Mouse (Mus musculus) midbrain, embryonic 15.5 days (tissue): ENCODE data around the gene Csrp1. TPM values are rescaled to one million over a fixed set of nuclear protein-coding genes. Genes with fewer than 3 reads are reported as not detected.

Experiments used
- ATAC-seq: fragments of 200-750 bp; cut with Nextera tagmentation; replicated peaks from 2 replicates; pipeline ENCODE4 v1.8.0; 2017; ENCODE audit warnings: moderate TSS enrichment
- H3K27ac ChIP-seq: fragments of 300-500 bp; sonication (generic); 2 replicates; pipeline ENCODE4 v1.5.1; 2015; ENCODE audit warnings: mild to moderate bottlenecking, inconsistent platforms
- H3K27me3 ChIP-seq: fragments of 300-500 bp; sonication (generic); replicated peaks from 2 replicates; pipeline ENCODE4 v1.6.1; 2015; ENCODE audit warnings: inconsistent platforms
- H3K36me3 ChIP-seq: fragments of 300-500 bp; sonication (generic); replicated peaks from 2 replicates; pipeline ENCODE4 v1.6.1; 2015; ENCODE audit warnings: inconsistent platforms
- H3K4me1 ChIP-seq: fragments of 300-500 bp; sonication (generic); 2 replicates; pipeline ENCODE4 v1.6.1; 2015; ENCODE audit warnings: inconsistent platforms
- H3K4me2 ChIP-seq: fragments of 300-500 bp; sonication (generic); 2 replicates; pipeline ENCODE4 v1.6.1; 2015; ENCODE audit warnings: inconsistent platforms, mild to moderate bottlenecking, moderate library complexity
- H3K4me3 ChIP-seq: fragments of 300-500 bp; sonication (generic); 2 replicates; pipeline ENCODE4 v1.5.1; 2015; ENCODE audit warnings: mild to moderate bottlenecking, inconsistent platforms
- H3K9ac ChIP-seq: fragments of 300-500 bp; sonication (generic); 2 replicates; pipeline ENCODE4 v1.6.1; 2015; ENCODE audit warnings: mild to moderate bottlenecking, inconsistent platforms
- H3K9me3 ChIP-seq: fragments of 300-500 bp; sonication (generic); 2 replicates; pipeline ENCODE4 v1.6.1; 2016; ENCODE audit warnings: inconsistent platforms
- WGBS: fragments of 180-500 bp; shearing (Covaris S2); methylation state at CpG from one replicate; pipeline ENCODE4 v1.1.7; 2015; ENCODE audit warnings: mixed read lengths; 5-methylcytosine and 5-hydroxymethylcytosine counted together
- polyA plus RNA-seq: library from polyadenylated mRNA; unstranded; fragments of >200 nt; fragmentation: Nextera tagmentation; extraction: Ambion mirVana; gene quantifications from 2 replicates; pipeline ENCODE4 v1.2.1, GENCODE M21; 2015

Csrp1 gene
- polyA plus RNA-seq, 1 experiment from 2014 or later: 13.9 TPM

DNA sequence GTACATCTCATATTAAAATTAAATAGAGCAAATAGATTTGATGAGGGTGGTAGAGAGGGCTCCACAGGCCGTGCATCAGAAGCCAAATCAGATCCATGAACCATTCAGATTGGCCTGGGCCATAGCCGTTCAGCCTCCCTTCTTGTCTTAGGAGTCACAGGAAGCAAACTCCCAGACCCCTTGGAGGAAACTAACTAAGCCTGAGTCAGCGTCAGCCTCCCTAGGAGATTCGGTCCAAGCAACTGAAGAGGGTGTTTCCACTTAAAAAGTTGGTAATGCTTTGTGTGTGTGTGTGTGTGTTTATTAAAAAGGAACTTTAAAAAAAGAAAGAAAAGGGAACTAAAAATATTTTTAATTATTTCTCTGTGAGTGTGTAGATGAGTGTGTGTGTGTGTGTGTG, 35.0 kb upstream of the Csrp1 start:
- no peak for ATAC-seq
- Histone ChIP-seq H3K27ac (no peak overlapping the region), H3K27me3 (peaks cover 20% of the 10 kb centered on the region), H3K36me3 (no peaks in the 10 kb centered on the region), H3K4me3 (no peak overlapping the region), H3K4me1 (peaks cover 21% of the 10 kb centered on the region), H3K9ac (no peak overlapping the region), H3K4me2 (no peak overlapping the region), H3K9me3 (no peaks in the 10 kb centered on the region)
- 47% methylated on average over 4 of the region's 4 CpGs for WGBS

DNA sequence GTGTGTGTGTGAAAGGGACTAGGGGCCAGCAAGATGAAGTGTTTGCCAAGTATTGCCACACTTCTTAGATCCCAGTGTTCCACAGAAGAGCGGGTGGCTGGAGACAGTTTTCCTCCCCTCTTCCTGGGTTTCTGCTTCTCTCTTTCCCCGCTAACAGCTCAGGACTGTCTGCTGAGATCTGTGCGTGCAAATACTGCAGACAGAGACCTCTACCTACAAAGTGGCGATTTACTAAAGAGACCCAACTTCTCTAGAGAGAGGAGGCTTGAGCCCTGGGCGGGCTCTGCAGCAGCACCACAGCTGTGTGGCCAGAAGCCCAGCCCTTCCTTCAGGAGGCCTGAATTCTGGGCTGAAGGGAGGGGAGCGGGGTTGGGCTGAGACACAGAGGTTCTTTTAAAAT, 34.5 kb upstream of the Csrp1 start:
- no peak overlapping the region for H3K4me2 ChIP-seq
- H3K27me3 ChIP-seq: peaks cover 20% of the 10 kb centered on the region
- H3K36me3 ChIP-seq: no peaks in the 10 kb centered on the region
- no peak overlapping the region for H3K4me3 ChIP-seq
- no peak overlapping the region for H3K9ac ChIP-seq
- peaks cover 21% of the 10 kb centered on the region for H3K4me1 ChIP-seq
- no peak for ATAC-seq
- WGBS: 51% methylated on average over 6 of the region's 6 CpGs
- no peak overlapping the region for H3K27ac ChIP-seq
- H3K9me3 ChIP-seq: no peaks in the 10 kb centered on the region

DNA sequence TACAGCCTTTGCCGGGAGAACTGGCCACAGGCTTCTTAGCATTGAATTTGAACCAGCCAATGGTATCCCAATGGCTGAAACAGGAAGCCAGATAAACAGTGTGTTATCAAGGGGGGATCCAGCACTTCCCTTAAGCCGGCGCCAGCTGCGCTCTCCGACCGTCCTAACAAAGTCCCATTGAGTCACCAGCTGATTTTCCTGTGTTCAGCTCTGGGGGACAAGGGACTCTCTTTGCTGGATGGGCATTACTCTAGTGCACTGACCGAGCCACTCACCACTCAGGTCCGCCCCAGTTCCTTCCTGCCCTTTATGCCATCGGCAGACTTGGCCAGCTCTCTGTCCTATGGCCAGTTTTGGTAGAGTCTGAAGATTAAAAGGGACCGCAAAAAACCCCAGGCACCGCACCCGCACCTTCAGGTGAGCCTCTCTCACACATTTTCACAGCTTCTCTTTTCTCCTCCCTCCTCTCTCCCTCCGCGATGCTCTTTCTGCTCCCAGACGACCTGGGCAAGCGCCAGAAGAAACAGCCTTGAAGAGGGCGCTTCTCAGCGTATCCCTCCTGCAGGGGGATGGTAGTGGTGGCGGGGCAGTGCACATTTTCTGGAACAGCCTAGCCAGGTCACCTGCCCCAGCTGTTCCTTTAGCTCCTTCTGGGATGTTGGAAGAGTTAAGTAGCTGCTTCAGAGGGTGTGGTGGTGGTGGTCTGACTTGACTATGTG, 32.9 kb upstream of the Csrp1 start:
- peaks cover 21% of the 10 kb centered on the region for H3K4me1 ChIP-seq
- peak overlapping the region; percentile 62 for H3K4me3 ChIP-seq
- H3K9ac ChIP-seq: peak overlapping the region; percentile 31
- ATAC-seq: peak; percentile 23; the same call in 1 of the 2 replicates
- H3K9me3 ChIP-seq: no peaks in the 10 kb centered on the region
- H3K4me2 ChIP-seq: peak overlapping the region; percentile 100
- no peaks in the 10 kb centered on the region for H3K36me3 ChIP-seq
- H3K27me3 ChIP-seq: peaks cover 20% of the 10 kb centered on the region
- H3K27ac ChIP-seq: peak overlapping the region; percentile 49
- WGBS: 0% methylated on average over 19 of the region's 19 CpGs

DNA sequence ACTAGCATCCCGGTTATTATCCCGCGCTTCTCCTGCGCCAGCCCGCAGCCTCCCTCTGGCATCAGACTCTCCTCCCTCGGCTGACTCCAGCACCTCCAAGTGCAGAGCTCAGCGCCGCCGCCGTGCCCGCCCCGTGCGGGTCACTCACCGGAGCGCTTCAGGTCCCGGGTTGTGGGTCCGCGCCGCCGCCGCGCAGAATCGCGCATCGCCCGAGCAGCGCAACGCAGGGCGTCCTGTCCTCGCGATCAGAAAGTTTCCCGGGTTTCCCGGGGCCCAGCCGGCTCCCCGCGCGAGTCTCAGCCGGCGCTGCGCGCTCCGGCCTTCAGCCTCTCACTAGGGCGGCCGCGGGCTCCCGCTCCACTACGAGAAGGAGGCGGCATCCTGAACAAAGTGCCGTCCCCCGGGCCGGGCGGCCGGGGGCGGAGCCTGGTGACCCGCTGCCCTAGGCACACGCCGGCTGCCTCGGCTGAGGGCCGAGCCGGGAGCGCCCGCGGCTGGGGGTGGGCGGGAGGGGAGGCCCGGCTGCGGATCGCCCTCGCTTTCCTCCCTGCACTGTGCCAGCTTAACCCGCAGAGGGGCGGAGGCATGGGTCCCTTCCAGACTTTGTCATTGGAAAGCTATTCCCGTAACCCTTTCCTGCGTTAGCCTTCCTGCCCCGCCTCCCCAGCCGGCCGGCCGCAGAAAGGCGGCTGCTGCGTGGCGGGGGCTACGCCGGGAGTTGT, 31.9 kb upstream of the Csrp1 start:
- Histone ChIP-seq H3K4me1 (peaks cover 21% of the 10 kb centered on the region), H3K27ac (peak overlapping the region; percentile 46), H3K9ac (peak overlapping the region; percentile 66), H3K4me3 (peak overlapping the region; percentile 62), H3K36me3 (no peaks in the 10 kb centered on the region), H3K4me2 (peak overlapping the region; percentile 100), H3K27me3 (peaks cover 20% of the 10 kb centered on the region), H3K9me3 (no peaks in the 10 kb centered on the region)
- ATAC-seq: peak; percentile 77
- under 1% methylated on average over 77 of the region's 81 CpGs for WGBS

GRCm38 (mm10) chr1:135688686-135689085, 31.2 kb upstream of the Csrp1 start:
- Histone ChIP-seq H3K4me2 (peak overlapping the region; percentile 100), H3K27ac (peak overlapping the region; percentile 12; the same call in 1 of the 2 replicates), H3K9ac (0 out of 2 replicates have a peak overlapping the region, but pooled peaks have one; percentile 66), H3K27me3 (peaks cover 20% of the 10 kb centered on the region), H3K4me3 (peak overlapping the region; percentile 62), H3K4me1 (peaks cover 21% of the 10 kb centered on the region), H3K36me3 (no peaks in the 10 kb centered on the region), H3K9me3 (no peaks in the 10 kb centered on the region)
- ATAC-seq: no peak
- 15% methylated on average over 6 of the region's 6 CpGs for WGBS

DNA sequence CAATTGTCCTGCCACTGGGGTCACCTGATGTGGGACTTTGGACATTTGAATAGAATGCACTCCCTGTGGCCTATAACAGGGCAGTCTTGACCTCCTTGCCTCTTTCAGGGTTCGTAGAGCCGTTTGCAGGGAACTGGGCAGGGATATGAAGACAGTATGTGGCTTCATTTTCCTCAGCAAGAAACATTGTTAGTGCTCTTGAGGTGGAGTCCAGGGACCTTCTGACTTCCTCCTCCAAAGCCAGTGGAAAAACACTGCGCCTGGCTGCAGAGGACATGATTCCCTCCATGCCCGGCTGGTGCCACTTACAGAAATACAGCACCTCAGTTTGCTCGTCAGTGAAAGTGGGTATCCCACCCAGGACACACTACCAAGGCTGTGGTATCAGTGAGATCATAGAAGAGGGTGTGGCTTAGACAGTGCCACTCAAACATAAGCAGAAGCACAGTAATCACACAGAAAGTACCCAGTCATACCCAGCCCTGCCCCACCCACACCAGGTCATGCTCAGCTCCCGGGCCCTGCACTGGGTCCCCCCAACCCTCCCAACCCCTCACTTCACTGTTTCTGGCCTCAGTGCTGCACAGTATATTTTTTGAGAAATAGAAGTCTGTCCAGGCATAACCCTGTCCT, 29.0 kb upstream of the Csrp1 start:
- Histone ChIP-seq H3K36me3 (no peaks in the 10 kb centered on the region), H3K27ac (no peak overlapping the region), H3K4me2 (no peak overlapping the region), H3K4me1 (peaks cover 21% of the 10 kb centered on the region), H3K27me3 (peaks cover 14% of the 10 kb centered on the region), H3K9me3 (no peaks in the 10 kb centered on the region), H3K4me3 (no peak overlapping the region), H3K9ac (no peak overlapping the region)
- WGBS: 73% methylated on average over 6 of the region's 6 CpGs
- no peak for ATAC-seq

DNA sequence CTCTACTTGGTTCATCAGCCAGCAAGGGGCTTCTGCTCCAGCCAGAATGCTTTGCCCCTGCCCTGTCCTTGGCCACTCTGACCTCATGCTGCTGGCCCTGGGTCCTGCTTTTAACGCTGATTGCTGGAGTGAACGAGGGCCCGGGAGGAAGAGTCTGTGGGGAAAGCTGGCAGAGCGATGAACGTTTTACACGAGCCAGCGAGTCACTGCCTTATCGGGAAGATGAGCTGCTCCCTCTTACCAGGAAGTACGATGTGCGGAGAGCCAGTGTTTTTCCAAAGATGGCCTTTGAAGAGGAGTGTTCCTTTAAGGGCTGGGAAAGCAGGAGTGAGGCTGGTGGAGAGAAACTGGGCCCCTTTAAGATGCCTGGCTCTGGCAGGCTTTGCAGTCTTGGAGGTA, 28.4 kb upstream of the Csrp1 start:
- Histone ChIP-seq H3K27ac (no peak overlapping the region), H3K4me3 (no peak overlapping the region), H3K27me3 (peaks cover 9% of the 10 kb centered on the region; the same call in 1 of the 2 replicates), H3K36me3 (no peaks in the 10 kb centered on the region), H3K4me1 (peaks cover 17% of the 10 kb centered on the region), H3K9me3 (no peaks in the 10 kb centered on the region), H3K4me2 (no peak overlapping the region), H3K9ac (no peak overlapping the region)
- WGBS: 60% methylated on average over 10 of the region's 10 CpGs
- ATAC-seq: no peak

- ATAC-seq: no peak
- Histone ChIP-seq H3K9ac (no peak overlapping the region), H3K27ac (no peak overlapping the region), H3K4me3 (no peak overlapping the region), H3K4me2 (no peak overlapping the region), H3K36me3 (no peaks in the 10 kb centered on the region), H3K9me3 (no peaks in the 10 kb centered on the region), H3K27me3 (no peaks in the 10 kb centered on the region; the same call in 1 of the 2 replicates), H3K4me1 (peaks cover 12% of the 10 kb centered on the region)
- 48% methylated on average over 11 of the region's 11 CpGs for WGBS
Measured at GRCm38 (mm10) chr1:135694181-135694580, 25.7 kb upstream of the Csrp1 start.

- 84% methylated on average over 4 of the region's 4 CpGs for WGBS
- no peaks in the 10 kb centered on the region for H3K27me3 ChIP-seq
- no peak overlapping the region for H3K4me2 ChIP-seq
- H3K4me3 ChIP-seq: no peak overlapping the region
- no peaks in the 10 kb centered on the region for H3K36me3 ChIP-seq
- no peak overlapping the region for H3K27ac ChIP-seq
- H3K4me1 ChIP-seq: peaks cover 20% of the 10 kb centered on the region
- H3K9me3 ChIP-seq: no peaks in the 10 kb centered on the region
- ATAC-seq: no peak
- H3K9ac ChIP-seq: no peak overlapping the region
Measured at GRCm38 (mm10) chr1:135697462-135697861, 22.4 kb upstream of the Csrp1 start.

GRCm38 (mm10) chr1:135698046-135698445, 21.8 kb upstream of the Csrp1 start:
- H3K9ac ChIP-seq: no peak overlapping the region
- no peak overlapping the region; the same call in 1 of the 2 replicates for H3K4me2 ChIP-seq
- no peaks in the 10 kb centered on the region for H3K36me3 ChIP-seq
- peaks cover 20% of the 10 kb centered on the region for H3K4me1 ChIP-seq
- H3K27me3 ChIP-seq: no peaks in the 10 kb centered on the region
- no peak overlapping the region for H3K27ac ChIP-seq
- H3K9me3 ChIP-seq: no peaks in the 10 kb centered on the region
- 26% methylated on average over 6 of the region's 6 CpGs for WGBS
- no peak overlapping the region for H3K4me3 ChIP-seq
- ATAC-seq: no peak

DNA sequence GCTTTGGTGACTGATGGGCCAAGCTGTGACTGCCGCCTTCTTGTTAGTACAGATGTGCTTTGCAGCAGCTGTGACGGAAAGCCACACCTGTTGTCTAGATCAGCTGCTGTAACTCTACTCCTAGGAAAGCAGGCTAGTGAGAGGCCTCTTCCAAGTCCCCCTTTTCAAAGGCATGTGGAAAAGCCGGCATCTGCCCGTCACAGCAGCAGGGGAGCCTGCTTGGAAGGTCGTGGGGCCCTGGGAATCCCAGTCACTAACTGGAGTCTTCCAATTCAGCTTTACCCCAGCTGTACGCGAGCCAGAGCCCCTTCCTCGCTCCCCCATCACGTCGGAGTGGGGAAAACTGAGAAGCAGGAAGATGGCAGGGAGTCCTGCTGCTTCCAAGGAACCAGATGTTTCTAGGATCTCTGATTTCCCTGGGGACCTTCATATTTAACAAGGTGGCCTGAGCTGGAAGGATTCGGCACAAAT, 21.4 kb upstream of the Csrp1 start:
- H3K36me3 ChIP-seq: no peaks in the 10 kb centered on the region
- H3K4me3 ChIP-seq: peak overlapping the region; percentile 36; the same call in 1 of the 2 replicates
- 7% methylated on average over 11 of the region's 11 CpGs for WGBS
- 0 out of 2 replicates have a peak overlapping the region, but pooled peaks have one; percentile 10 for H3K27ac ChIP-seq
- H3K9ac ChIP-seq: no peak overlapping the region
- no peaks in the 10 kb centered on the region for H3K27me3 ChIP-seq
- ATAC-seq: peak; percentile 13; the same call in 1 of the 2 replicates
- H3K4me2 ChIP-seq: peak overlapping the region; percentile 63
- H3K4me1 ChIP-seq: peaks cover 20% of the 10 kb centered on the region
- no peaks in the 10 kb centered on the region for H3K9me3 ChIP-seq
